Mouse (Mus musculus) MEL (cell line): ENCODE results near the gene Cnn2.

Experiments
- CTCF ChIP-seq, 3 experiments: IDR thresholded peaks in 2 of 3; conservative IDR thresholded peaks in 1 of 3; 2 replicates each; pipeline ENCODE4 v1.5.1; 2011 to 2012; ENCODE audit warnings: low read length in 3 of 3, low read depth in 2 of 3, mild to moderate bottlenecking in 2 of 3, improper control_type of control experiment in 1 of 3, inconsistent platforms in 1 of 3, mixed read lengths in 1 of 3, moderate library complexity in 1 of 3; ENCODE audit not compliant: control insufficient read depth in 1 of 3, insufficient read depth in 1 of 3, poor library complexity in 1 of 3, severe bottlenecking in 1 of 3
- HCFC1 ChIP-seq: IDR thresholded peaks from 2 replicates; pipeline ENCODE4 v1.6.1; 2012; ENCODE audit warnings: low read depth, mild to moderate bottlenecking, inconsistent platforms, low read length, improper control_type of control experiment, moderate library complexity
- MAFK ChIP-seq: IDR thresholded peaks from 2 replicates; pipeline ENCODE4 v1.6.1; 2011; ENCODE audit warnings: low read depth, mild to moderate bottlenecking, low read length, improper control_type of control experiment, borderline replicate concordance
- TCF12 ChIP-seq: IDR thresholded peaks from 2 replicates; pipeline ENCODE4 v1.6.1; 2014; ENCODE audit warnings: low read depth, mild to moderate bottlenecking, inconsistent platforms, low read length, improper control_type of control experiment, moderate library complexity
- UBTF ChIP-seq: IDR thresholded peaks from 2 replicates; pipeline ENCODE4 v1.6.1; 2012; ENCODE audit warnings: low read depth, mild to moderate bottlenecking, inconsistent platforms, low read length, improper control_type of control experiment, moderate library complexity, borderline replicate concordance; ENCODE audit not compliant: insufficient read depth

- no peak for TF ChIP-seq CTCF (IDR thresholded peaks at IDR 0.05 in 2 of 3, conservative IDR thresholded peaks at IDR 0.05 in 1 of 3; ENCODE audit: control insufficient read depth in 1 of 3, insufficient read depth in 1 of 3, low read depth in 2 of 3, low read length in 3 of 3, poor library complexity in 1 of 3, severe bottlenecking in 1 of 3)
- no peak for TF ChIP-seq TCF12
- no peak for TF ChIP-seq HCFC1
- no peak for TF ChIP-seq UBTF
- TF ChIP-seq MAFK: no peak
Observed at GRCm38 (mm10) chr10:79976071-79976721, 12.2 kb upstream of the Cnn2 start.
